Mouse (Mus musculus) left cerebral cortex, adult 11 months (tissue): ENCODE measurements around the gene Bclaf3.
"Not testable (repeated sequence)": the region's sequence is repeated elsewhere in the genome, so short reads cannot be mapped to it uniquely, and the experiment has no call there.

Experiments used
- DNase-seq: peaks from one replicate; pipeline ENCODE4 v3.0.0; 2022; ENCODE audit warnings: low spot score

Gene Bclaf3

DNA sequence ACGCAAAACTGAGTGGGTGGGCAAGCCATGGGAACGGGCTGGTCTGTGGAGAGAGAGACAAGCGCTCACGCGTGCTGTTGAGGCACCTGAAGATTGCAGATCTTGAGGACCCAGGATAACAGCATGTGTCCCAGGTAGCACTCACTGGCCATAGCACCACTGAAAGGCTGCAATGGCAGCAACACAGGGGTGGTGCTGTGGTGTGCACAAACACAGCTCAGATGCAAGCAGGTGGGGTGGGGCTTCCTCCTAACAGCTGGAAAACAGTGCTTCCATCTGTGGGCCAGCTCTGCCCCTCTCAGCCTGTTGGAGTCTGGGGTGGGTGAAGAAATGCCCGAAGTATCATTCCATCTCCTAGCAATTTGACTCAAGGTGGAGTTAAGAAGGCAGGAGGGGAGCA is at the start of gene Bclaf3:
TSS of gene Bclaf3 (plus strand) at position 301 of the 400 bp plus-strand sequence.
- no peak for DNase-seq

DNA sequence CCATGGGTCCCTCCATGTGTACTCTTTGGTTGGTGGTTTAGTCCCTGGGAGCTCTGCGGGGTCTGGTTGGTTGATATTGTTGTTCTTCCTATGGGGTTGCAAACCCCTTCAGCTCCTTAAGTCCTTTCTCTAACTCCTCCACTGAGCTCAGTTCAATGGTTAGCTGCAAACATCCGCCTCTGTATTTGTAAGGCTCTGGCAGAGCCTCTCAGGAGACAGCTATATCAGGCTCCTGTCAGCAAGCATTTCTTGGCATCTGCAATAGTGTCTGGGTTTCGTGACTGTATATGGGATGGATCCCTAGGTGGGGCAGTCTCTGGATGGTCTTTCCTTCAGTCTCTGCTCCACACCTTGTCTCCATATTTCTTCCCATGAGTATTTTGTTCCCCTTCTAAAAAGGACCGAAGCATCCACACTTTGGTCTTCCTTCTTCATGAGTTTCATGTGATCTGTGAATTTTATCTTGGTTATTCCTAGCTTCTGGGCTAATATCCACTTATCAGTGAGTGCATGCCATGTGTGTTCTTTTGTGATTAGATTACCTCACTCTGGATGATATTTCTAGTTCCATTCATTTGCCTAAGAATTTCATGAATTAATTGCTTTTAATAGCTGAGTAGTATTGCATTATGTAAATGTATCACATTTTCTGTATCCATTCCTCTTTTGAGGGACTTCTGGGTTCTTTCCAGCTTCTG is 48.1 kb upstream of the Bclaf3 start:
- not testable (repeated sequence) for DNase-seq

DNA sequence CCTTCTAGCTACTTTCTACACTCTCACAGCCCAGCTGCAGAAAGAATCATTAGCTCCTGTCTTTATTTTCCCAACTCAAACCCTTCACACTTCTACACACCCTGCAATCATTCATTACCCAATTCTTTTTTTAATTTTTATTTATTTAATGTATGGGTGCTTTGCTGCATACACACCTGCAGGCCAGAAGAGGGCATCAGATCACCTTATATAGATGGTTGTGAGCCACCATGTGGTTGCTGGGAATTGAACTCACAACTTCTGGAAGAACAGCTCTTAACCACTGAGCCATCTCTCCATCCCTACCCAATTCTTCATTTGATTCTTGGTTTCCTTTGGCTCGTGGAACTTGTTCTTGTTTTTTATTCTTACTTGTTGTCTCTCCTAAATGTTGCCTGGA is 42.2 kb upstream of the Bclaf3 start:
- no peak for DNase-seq

DNA sequence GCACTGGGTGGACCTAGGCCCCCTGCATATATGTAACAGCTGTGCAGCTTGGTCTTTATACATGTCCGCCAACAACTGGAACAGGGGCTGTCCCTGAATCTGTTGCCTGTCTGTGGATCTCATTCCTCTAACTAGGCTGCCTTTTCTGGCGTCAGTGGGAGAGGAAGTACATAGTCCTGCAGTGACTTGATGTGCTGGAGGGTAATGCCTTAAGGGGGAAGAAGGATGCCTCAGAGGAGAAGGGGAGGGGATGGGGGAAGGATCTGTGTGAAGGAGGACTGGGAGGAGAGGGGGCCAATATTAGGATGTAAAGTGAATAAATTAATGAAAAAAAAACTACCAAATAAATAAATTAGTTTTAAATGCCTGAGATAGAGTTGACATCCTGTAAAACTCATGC is 23.3 kb upstream of the Bclaf3 start:
- no peak for DNase-seq

DNA sequence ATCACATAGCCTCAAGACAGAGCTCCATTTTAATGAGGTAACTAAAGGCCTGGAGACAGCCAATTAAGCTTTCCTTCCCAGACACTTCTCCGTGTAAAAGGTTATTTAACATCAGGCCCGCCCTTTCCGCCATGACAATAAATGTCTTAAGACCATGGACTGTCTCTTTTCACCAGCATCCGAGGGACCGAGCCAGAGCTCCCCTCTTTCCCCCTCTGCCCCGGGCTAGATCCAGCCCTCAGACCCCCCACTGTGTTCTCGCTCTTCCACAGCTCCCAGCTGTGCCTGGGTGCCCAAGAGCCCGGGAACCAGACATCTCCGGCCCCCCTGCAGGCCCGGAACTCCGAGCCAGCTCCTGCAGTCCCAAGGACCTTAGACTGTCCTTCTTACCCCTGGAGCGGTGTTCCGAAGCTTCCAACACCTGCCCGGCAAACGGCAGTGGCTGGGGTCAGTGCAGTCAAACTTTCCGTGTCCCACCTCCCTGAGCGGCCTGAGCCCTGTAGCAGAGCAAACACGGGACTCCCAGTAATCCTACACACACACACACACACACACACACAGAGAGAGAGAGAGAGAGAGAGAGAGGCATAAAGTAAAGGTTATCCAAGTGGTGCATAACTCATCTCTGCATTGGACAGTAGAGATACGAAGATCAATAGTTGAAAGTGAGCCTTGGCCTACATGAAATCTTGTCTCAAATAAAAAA is 18.0 kb upstream of the Bclaf3 start:
- DNase-seq, result no peak

DNA sequence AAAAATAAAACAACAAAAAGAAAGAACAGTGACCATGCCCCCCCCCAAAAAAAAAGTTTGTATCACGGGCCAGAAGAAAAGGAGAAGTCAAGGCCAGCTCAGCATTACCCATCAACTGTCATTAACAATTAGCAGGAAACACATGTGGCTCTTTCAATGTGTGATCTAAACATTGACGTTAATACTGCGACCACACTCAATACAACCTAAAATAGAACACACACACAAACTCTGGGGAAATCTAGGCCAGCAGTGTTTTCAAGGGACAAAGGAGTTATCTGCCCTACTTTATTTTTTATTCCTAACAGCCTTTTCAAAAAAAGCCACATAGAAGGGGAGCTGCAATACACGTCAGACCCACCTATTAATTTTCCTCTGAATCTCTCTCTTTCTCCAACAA is 17.4 kb upstream of the Bclaf3 start:
- no peak for DNase-seq

DNA sequence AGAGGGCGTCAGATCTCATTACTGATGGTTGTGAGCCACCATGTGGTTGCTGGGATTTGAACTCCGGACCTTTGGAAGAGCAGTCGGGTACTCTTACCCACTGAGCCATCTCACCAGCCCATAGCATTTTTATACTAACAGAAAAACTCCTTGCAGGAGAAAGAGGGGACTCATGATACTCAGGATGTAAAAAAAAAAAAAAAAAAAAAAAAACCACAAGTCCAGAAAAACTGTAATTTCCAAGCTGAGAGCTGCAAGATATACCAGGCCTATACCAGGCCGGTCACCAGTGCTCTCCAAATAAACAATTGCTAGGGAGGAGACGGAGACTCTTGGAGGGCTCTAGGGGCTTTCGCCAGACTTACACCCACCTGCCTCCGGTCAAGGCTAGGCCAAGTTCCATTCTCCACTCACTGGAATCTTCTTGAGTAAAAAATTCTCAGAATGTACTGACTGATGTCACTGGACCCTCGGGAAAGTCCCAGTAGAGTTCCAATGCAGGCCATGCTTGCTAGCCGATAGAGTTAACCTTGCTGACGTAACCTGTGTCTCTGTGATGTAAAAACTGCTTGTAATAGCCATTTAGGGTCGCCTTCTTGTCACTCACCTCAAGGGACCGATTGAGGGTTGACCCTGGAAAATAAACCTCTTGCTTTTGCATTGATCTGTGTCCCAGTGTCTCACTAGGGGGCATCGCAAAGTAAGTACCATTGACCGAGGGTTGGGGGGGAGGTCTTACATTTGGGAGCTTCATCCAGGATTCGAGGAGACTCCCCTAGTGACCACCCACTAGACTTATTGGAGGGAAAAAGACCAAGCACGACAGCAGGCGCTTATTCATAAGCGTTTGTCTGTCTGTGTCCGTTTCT is 16.4 kb upstream of the Bclaf3 start:
- no peak for DNase-seq

DNA sequence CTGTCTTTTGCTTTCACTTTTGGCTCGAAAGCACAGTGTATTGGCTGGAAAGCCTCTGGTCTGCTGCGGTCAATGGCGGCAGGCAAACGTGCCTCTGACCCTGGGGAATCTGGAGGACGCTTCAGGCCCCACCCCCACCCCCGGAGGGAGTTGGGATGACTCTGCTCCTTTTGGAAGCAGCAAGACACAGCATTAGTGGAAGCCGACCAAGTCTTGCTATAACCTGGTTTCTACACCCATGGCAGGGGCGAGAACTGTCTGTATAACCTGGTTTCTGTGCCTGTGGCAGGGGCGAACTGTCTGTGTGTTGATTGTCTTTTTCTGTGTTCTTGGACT is 15.8 kb upstream of the Bclaf3 start:
- no peak for DNase-seq

DNA sequence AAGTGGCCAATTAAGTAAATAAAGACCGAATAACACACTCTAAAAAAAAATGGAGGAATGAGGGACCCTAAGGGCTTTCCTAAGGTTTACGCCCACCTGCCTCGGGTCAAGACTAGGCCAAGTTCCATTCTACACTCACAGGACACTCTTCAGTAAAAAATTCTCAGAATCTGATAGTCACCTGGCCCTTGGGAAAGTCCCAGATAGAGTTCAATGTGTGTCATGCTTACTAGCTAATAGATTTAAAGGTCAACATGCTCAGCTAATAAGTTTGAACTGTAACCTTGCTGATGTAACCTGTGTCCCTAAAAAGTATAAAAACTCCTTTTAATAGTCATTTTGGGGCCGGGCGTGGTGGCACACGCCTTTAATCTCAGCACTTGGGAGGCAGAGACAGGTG is 10.9 kb upstream of the Bclaf3 start:
- DNase-seq, result no peak

DNA sequence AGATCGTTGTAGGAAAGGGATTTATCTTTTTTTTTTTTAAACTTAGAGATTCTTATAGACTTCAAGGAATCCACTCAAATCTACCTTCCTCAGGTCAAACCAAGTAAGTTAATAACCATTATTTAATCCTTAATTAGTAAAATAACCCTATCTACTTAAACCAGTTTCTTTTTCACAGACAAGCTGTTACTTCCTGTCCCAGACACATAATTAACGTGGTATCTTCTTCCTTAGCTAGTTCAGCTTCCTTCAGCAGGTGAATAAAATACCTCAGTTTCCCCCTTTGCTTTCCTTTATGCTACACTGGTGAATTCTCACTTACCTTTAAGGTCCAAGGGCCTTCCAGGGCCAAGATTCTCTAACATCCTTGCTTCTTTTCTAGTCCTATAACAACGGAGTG is 4.7 kb upstream of the Bclaf3 start:
- no peak for DNase-seq

DNA sequence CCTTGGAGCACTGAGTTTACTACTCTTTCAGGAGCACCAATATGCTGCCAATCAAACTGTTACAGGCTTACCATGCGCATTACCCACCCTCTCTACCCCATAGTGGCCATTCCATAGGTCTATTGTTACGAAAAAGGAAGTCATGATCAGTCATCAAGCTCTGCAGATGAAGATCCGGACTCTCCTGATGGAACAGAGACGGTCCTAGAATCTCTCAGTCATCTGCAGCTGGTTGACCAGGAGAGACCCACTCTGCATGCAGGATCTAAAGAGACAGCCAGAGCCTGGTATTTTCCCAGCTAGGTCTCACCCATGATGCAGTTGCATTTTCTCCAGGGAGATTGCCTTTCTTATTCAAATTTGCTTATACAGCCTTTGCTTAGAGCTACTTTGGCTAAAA is 3.8 kb upstream of the Bclaf3 start:
- no peak for DNase-seq

DNA sequence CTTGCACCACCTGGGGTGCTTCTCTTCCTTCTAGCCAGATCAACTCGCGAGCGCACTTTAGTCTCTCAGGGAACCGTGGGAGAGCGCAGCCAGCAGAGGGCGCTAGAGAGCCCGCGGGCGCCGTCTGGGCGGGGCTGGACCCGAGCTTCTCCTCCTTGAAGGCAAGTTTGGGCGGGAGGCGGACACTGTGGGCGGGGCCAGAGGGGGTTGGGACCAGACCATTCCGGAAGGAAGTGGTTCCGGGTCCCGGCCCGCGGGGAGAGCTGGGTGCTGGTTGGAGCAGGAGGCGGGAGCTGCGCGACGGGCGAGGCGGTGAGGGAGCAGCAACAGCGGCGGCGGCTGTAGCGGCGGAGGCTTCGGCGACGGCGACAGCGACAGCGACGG is 5.9 kb downstream of the Bclaf3 start:
- DNase-seq, result peak; percentile 88

DNA sequence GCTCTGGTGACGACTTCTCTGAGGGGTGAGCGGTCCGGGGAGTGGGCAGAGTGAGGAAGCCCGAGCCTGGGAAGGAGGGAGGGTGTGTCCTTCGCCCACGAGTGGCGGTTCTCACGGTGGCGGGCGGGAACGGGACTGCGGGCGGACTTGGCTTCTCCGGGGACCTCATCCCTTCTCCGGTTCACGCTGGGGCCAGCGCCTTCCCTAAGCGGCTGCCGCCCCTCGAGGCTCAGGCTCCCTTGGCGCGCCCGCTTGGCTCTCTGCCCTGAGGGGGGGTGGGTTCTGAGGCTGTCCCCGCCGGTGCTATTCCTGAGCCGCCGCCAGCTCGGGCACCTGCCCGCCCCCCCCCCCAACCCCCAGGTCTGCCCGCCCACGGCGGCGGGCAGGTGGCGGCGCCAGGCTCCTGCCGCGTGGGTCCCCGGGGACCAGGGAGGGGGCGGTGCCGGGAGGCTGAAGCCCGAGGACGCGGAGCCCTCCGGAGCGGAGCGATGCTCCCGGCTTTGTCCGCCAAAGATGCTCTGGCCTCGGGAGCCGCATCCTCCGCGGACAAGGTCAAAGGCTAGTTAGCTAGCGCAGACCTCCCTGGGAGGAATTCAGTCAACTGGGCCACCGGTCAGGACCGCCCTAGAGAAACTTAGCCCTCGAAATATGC is 6.4 kb downstream of the Bclaf3 start:
- DNase-seq, result no peak

DNA sequence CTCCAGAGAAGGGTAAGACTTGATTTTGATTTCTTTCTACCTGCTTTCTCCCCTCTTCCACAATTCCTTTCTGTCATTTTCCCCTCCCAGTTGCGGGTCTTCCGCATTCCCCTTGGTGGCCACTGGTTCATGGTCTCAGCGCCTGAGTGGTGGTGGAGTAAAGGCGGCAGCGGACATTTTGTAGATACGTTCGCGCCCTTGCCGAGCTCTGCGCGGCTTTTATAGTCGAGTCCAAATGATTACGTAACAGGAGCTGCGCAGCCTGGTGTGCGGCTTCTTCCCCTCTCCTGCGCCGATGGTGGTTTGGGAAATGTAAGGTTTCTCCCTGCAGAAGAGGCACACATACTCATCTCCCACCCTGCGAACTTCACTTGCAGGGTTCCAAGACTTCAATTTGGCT is 15.4 kb downstream of the Bclaf3 start:
- no peak for DNase-seq

DNA sequence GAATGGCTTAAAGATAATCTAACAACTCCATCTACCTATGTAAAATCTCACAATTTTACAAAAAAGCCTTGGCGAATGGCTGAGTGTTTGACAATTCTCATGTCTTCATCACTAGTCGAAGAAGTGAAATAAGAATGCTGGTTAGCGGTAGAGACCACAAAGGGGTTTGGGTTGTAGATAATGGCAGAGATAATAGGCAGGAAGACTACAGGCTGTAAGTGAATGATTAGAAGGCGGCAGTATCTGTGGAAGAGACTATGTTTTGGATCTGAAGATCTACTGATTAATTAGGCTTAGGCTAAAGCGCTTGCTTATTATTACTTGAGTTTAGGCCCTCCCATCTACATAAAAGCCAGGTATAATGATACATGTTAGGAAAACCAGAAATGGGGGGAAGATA is 20.6 kb downstream of the Bclaf3 start:
- DNase-seq, result no peak

DNA sequence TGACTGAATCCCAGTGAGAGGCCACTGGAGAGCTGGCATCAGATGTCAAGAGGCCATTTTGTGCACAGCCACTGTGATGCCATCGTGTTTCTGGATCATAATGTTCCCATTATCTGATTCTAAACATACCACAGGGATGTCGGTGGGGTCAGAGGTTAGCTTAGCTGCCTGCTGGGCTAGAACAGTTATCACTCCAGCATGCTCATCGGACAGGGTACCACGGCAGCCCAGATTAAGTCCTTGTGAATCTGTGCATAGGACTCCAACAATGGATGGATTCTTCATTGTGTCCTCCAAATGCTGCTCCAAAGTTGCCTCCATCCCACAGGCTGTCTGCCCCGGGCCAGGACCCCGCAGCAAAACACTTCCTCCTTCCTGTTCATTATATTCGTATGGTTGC is 58.2 kb downstream of the Bclaf3 start:
- not testable (repeated sequence) for DNase-seq

DNA sequence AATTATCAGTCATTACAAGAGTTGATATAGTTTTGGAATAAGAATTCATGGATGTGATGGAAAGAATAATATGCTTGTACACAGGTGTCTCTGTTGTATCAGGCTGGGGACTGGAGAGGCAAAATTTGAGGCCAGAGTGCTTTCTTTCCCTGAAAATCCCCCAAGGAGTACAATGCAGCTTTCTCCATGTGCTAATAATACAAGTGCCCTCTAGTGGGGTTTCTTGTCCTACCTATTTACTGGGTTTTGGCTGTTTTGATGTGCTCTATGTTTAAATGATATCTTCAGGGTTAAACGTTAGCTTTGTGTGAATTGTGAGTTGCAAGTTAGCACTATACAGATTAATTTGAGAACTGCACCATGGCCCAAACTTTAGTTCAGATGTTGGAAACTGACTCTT is 65.1 kb downstream of the Bclaf3 start:
- no peak for DNase-seq

DNA sequence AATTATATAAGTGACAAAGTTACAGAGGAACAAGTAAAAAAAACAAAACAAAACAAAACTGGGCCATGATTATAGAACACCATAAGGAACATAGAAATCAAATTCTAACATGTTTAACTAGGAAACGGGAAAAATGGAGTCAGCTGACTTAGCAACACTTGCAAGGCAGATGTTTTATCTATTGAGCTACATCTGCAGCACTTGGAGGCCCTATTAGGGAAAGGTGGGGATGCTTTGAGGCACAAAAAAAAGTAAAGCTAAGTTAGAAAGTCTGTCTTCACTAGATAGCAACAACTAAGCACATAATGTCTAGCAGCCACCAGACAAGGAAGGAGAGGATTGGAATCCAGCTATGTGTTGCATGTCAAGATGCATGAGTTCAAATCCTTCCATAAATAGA is 71.0 kb downstream of the Bclaf3 start:
- DNase-seq, result no peak

DNA sequence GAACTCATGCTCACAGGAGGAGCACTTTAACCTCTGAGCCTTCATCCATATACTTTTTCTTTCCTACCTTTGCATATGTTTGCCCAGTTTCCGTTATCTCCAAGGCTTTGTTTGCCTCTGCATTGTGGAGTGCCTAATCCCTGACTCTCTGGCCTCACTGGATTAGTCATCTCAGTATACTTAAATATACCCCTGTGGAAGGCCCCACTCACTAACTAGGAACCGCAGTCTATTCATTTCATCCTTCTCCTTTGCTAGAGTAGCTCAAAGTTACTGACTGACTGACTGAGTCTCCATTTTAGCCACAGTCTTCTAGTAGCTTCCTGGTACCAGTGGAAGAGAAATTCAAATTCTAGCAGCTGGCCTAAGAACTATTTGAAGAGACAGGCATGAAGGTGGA is 78.3 kb downstream of the Bclaf3 start:
- no peak for DNase-seq

DNA sequence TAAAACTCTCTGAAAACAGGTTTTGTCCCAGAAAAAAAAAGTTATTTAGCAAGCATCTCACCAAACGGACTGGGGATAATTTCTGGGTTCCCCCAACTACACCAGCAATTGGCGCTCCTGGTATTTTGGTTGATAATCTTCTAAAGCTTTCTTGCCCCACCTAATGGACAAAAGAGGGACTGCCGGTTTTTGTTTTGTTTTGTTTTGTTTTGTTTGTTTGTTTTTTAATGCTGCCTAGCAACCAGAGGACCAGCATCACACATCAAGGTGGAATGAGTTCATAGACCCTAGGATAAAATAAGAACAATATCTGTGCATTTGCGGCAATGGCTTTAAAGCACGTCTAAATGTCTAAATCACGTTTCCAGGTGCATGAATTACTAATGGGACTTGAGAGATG is 80.4 kb downstream of the Bclaf3 start:
- DNase-seq, result no peak

DNA sequence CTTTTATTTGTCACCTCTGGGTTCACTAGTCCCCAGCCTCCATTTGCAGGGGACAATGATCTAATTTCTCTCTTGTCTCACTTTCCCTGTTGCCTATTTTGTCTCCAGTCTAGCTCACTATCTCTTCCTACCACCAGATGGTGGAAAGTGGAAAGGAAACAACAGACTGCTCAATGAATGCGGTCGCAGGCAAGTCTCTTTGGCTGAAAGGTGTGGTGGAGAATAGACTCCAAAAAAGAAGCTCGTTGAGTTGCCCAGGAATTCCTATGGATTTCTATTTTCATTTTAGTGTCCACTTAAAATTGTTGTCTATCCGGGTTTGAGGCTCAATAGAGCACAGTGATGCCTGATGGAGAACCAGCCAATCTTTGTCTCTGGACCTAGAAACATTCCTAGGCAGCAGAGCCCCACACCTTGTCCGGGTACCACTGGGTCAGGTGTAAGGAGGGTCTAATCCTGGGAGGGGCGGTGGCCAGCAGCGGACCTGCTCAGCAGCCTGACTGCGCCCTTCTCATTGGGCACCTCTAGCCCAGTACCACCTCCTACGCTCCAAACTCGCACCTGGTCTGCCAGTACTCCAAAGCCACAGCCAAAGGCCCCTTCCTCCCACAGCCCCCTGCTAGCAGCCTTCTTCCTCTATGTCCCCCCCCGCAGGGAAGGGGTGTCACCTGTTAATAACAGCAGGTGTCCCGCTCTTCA is 99.9 kb downstream of the Bclaf3 start:
- peak; percentile 21 for DNase-seq
